Mouse (Mus musculus) CH12.LX (cell line): ENCODE data around the gene Fam228a.

Experiments
- CHD1 ChIP-seq: IDR thresholded peaks from 2 replicates; pipeline ENCODE4 v1.6.1; 2012; ENCODE audit warnings: low read depth, low read length, improper control_type of control experiment, inconsistent platforms
- CTCF ChIP-seq, 2 experiments: IDR thresholded peaks in 1 of 2; conservative IDR thresholded peaks in 1 of 2; 2 replicates each; pipeline ENCODE4 v1.5.1; 2011 to 2012; ENCODE audit warnings: low read depth in 2 of 2, low read length in 2 of 2, improper control_type of control experiment in 1 of 2, inconsistent platforms in 1 of 2, mild to moderate bottlenecking in 1 of 2, moderate library complexity in 1 of 2
- EP300 ChIP-seq: IDR thresholded peaks from 2 replicates; pipeline ENCODE4 v1.6.1; 2011; ENCODE audit warnings: low read length, improper control_type of control experiment
- KAT2A ChIP-seq: IDR thresholded peaks from 2 replicates; pipeline ENCODE4 v1.6.1; 2012; ENCODE audit warnings: low read length, improper control_type of control experiment, inconsistent platforms; ENCODE audit not compliant: insufficient replicate concordance
- MAFK ChIP-seq: IDR thresholded peaks from 2 replicates; pipeline ENCODE4 v1.6.1; 2011; ENCODE audit warnings: low read length, improper control_type of control experiment; ENCODE audit not compliant: insufficient replicate concordance
- NELFE ChIP-seq: IDR thresholded peaks from 2 replicates; pipeline ENCODE4 v1.6.1; 2011; ENCODE audit warnings: low read depth, low read length, improper control_type of control experiment
- POLR2A ChIP-seq: IDR thresholded peaks from 2 replicates; pipeline ENCODE4 v1.6.1; 2011; ENCODE audit warnings: low read depth, mild to moderate bottlenecking, improper control_type of control experiment, low read length
- POLR2AphosphoS2 ChIP-seq: IDR thresholded peaks from 2 replicates; pipeline ENCODE4 v1.6.1; 2011; ENCODE audit warnings: low read depth, low read length, improper control_type of control experiment
- UBTF ChIP-seq: IDR thresholded peaks from 2 replicates; pipeline ENCODE4 v1.6.1; 2012; ENCODE audit warnings: low read depth, mild to moderate bottlenecking, inconsistent platforms, low read length, improper control_type of control experiment, moderate library complexity
- USF1 ChIP-seq: IDR thresholded peaks from 2 replicates; pipeline ENCODE4 v1.6.1; 2014; ENCODE audit warnings: low read depth, mild to moderate bottlenecking, inconsistent platforms, low read length, improper control_type of control experiment
- USF2 ChIP-seq: conservative IDR thresholded peaks from 2 replicates; pipeline ENCODE4 v1.6.1; 2011; ENCODE audit warnings: low read depth, low read length, improper control_type of control experiment
- ZKSCAN1 ChIP-seq: IDR thresholded peaks from 2 replicates; pipeline ENCODE4 v1.6.1; 2012; ENCODE audit warnings: low read depth, inconsistent platforms, low read length, improper control_type of control experiment, borderline replicate concordance
- ZMIZ1 ChIP-seq: IDR thresholded peaks from 2 replicates; pipeline ENCODE4 v1.6.1; 2012; ENCODE audit warnings: low read depth, mild to moderate bottlenecking, inconsistent platforms, low read length, improper control_type of control experiment
- ZNF384 ChIP-seq: IDR thresholded peaks from 2 replicates; pipeline ENCODE4 v1.6.1; 2012; ENCODE audit warnings: low read depth, low read length, improper control_type of control experiment, inconsistent platforms

DNA sequence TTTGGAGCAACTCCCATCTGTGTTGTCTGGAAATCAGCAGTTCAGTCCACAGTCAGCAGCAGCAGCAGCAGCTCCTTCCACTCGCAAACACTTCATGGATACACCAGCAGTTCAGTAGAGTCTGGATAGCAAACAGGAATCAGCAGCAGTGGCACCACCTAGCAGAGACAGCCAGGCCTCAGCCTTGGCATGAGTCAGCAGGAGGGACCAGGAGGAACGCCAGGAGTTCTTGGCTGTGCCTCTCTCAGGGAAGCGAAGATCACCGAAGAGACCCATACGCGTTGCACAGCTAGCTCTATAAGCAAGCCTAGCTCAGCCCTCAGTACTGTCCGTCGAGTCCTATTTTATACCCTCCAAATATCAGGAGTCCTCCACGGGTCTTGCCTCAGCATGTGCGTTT, 6.3 kb upstream of the Fam228a start:
- TF ChIP-seq EP300 (no peak), MAFK (no peak), USF2 (no peak), CHD1 (no peak), CTCF (conservative IDR thresholded peaks at IDR 0.05 in 1 of 2, IDR thresholded peaks at IDR 0.05 in 1 of 2; ENCODE audit: low read depth in 2 of 2, low read length in 2 of 2) (no peak), POLR2AphosphoS2 (no peak), POLR2A (no peak), NELFE (no peak), ZKSCAN1 (no peak), ZMIZ1 (no peak), USF1 (no peak), KAT2A (no peak), ZNF384 (no peak), UBTF (no peak)
